Mouse (Mus musculus): ENCODE results near the gene Adam12.

Adam12 gene

DNA sequence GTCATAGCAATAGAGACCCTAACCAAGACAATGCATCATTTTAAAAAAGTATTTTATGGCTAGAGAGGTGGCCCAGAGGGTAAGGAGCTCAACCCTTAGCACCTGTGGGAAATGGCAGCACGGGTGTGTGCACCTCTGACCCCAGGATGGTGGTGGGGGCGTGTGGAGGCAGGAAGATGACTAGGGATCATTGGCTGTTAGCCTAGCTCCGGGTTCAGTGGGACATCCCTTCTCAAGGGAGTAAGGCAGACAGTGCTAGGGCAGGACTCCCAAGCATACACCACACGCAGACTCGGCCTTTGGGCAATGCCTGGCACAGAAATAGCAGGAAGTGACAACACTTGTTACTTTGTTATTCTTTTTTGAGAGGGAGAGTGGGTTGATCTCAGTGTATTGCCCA lies 359.2 kb downstream of the Adam12 start:
- no peak for DNase-seq (ENCODE audit: low spot score)

DNA sequence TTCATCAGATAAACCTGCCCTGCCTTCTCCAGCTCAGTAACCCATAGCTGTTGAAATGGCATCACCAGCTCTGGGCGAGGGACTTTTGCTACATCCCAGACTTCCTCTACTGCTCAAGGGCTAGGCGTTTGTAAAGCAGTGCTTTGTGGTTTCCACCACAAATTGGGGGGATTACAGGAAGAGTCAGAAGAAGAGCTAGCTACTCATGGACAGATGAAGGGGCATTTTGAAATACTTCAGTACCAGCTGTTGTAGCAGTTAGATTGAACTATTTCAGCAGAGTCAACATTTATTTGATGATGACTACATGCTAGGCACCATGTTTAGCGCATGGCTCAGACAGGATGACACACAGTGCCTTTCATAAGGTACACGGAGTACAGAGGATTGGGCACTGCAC lies 361.7 kb downstream of the Adam12 start:
- no peak for DNase-seq (ENCODE audit: low spot score)

- DNase-seq (ENCODE audit: low spot score), result no peak
Observed at GRCm38 (mm10) chr7:133863684-133864083, 368.3 kb downstream of the Adam12 start.

- no peak for DNase-seq (ENCODE audit: low spot score)
Observed at GRCm38 (mm10) chr7:133863151-133863550, 368.8 kb downstream of the Adam12 start.

GRCm38 (mm10) chr7:133862723-133863122 lies 369.2 kb downstream of the Adam12 start:
- DNase-seq (ENCODE audit: low spot score), result no peak

- DNase-seq (ENCODE audit: low spot score), result no peak
Observed at GRCm38 (mm10) chr7:133862233-133862632, 369.7 kb downstream of the Adam12 start.

DNA sequence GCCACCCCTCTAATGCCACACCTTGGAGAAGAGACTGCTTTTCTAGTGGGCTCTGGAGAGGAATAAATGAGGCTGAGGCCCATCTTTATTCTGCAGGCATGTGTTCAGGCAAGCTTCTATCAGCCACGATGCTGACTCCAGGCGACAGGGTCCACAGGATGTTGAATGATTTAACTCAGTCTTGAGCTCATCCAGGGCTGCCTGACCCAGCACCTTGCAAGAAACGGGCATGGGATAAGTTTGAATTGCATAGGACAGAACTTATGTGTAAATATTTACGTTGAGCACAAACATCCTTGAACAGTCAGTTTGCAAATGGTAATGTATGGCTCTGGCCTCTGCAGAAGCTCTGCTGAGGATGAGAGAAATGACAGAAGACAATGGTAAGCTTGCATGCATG lies 372.4 kb downstream of the Adam12 start:
- DNase-seq (ENCODE audit: low spot score), result no peak

GRCm38 (mm10) chr7:133858506-133858905 lies 373.4 kb downstream of the Adam12 start:
- no peak for DNase-seq (ENCODE audit: low spot score)

GRCm38 (mm10) chr7:133856278-133856677 lies 375.7 kb downstream of the Adam12 start:
- peak; percentile 95 for DNase-seq (ENCODE audit: low spot score)

- no peak for DNase-seq (ENCODE audit: low spot score)
Observed at GRCm38 (mm10) chr7:133850735-133851134, 381.2 kb downstream of the Adam12 start.

- no peak for DNase-seq (ENCODE audit: low spot score)
Observed at GRCm38 (mm10) chr7:133848180-133848579, 383.8 kb downstream of the Adam12 start.

GRCm38 (mm10) chr7:133847175-133847574 lies 384.8 kb downstream of the Adam12 start:
- no peak for DNase-seq (ENCODE audit: low spot score)

- no peak for DNase-seq (ENCODE audit: low spot score)
Observed at GRCm38 (mm10) chr7:133842079-133842478, 389.9 kb downstream of the Adam12 start.

DNA sequence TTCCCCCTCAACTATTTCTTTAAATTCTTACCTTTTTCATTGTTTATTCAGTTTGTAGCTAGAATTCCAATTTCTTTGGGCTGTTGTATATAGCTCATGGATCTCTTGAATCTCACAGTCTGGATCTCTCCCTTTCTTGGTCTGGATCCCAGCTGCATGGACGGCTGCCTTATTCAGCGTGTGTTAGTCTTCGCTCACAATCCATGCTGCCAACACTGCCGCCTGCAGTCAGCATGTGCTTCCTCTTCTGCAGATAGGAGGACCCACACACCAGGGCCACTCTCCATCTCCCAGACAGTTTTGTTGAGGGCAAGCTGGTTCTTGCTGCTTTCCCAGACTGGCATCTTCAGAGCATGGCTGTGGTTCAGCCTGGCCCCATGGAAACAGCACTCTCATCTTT lies 392.4 kb downstream of the Adam12 start:
- DNase-seq (ENCODE audit: low spot score), result no peak

Data from retina, embryonic 14.5 days (tissue).